Mouse (Mus musculus): Measurements from ENCODE around the gene Olfr378. TPM values are rescaled to one million over a fixed set of nuclear protein-coding genes. Genes with fewer than 3 reads are reported as not detected.

Olfr378 gene
- polyA plus RNA-seq (2011; ENCODE audit: insufficient read length, low read depth, missing spikeins): not detected in 2 replicates

GRCm38 (mm10) chr11:73428377-73428776 is at the start of gene Olfr378:
Gene Olfr378, minus strand, starts transcription at chr11:73428477.
- Histone ChIP-seq H3K4me1 (ENCODE audit: control insufficient read depth, insufficient read depth, low read length) (no peaks in the 10 kb centered on the region), H3K4me3 (ENCODE audit: insufficient read depth, low read length) (no peak within 1 kb of the TSS), H3K27ac (ENCODE audit: insufficient read depth, low read length) (no peak within 1 kb of the TSS)
- TF ChIP-seq CTCF (IDR thresholded peaks at IDR 0.05; ENCODE audit: borderline replicate concordance, insufficient read depth, low read length) (no peak), POLR2A (IDR thresholded peaks at IDR 0.05; ENCODE audit: low read depth, low read length) (no peak)

DNA sequence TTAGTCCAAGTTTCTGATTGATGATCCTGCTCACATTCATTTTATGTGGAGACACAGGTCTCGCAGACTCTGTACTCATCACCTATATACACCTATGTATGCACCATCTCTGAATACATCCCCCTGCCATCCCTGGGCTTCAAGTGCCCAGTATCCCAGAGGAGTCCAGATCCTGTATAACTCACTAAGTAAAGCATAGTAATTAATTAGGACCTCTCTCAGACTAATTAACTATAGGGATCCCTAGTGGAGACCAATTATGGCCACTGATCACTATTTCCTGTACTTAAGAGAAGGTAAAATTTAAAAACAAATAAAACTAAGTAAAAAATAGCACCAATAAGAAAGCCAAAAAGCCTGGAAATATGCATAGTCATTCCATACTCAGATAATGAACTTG is 29.1 kb upstream of the Olfr378 start, which contains the start of gene Olfr380:
Gene Olfr380 (minus strand): TSS at position 101 of the 400 bp plus-strand sequence.
- no peak for TF ChIP-seq CTCF (IDR thresholded peaks at IDR 0.05; ENCODE audit: borderline replicate concordance, insufficient read depth, low read length)
- TF ChIP-seq POLR2A (IDR thresholded peaks at IDR 0.05; ENCODE audit: low read depth, low read length): no peak
- no peak within 1 kb of the TSS for H3K4me3 ChIP-seq (ENCODE audit: insufficient read depth, low read length)
- no peak within 1 kb of the TSS for H3K27ac ChIP-seq (ENCODE audit: insufficient read depth, low read length)
- H3K4me1 ChIP-seq (ENCODE audit: control insufficient read depth, insufficient read depth, low read length): no peaks in the 10 kb centered on the region

DNA sequence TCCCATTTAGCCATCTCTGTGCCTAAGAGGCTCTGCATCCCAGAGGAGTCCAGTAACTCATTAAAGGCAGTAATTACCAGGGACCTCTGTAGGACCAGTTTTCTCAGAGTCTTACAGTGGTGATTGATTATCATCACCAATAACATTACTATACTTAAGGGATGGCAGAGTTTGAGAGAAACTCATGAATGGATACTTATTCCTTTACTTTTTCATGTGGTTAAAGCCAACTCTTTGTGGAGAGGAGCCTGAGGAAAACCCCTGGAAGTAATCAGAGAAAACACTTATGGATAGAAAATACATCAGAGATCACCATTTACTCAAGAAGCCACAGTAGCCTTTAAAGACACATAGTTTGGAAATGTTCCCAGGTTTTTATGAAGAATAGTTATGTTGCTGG is 28.8 kb downstream of the Olfr378 start, which contains the start of gene Olfr1:
Gene Olfr1 (minus strand): TSS at position 101 of the 400 bp plus-strand sequence.
- Histone ChIP-seq H3K4me3 (ENCODE audit: insufficient read depth, low read length) (no peak within 1 kb of the TSS), H3K4me1 (ENCODE audit: control insufficient read depth, insufficient read depth, low read length) (no peaks in the 10 kb centered on the region), H3K27ac (ENCODE audit: insufficient read depth, low read length) (no peak within 1 kb of the TSS)
- no peak for TF ChIP-seq CTCF (IDR thresholded peaks at IDR 0.05; ENCODE audit: borderline replicate concordance, insufficient read depth, low read length)
- no peak for TF ChIP-seq POLR2A (IDR thresholded peaks at IDR 0.05; ENCODE audit: low read depth, low read length)

DNA sequence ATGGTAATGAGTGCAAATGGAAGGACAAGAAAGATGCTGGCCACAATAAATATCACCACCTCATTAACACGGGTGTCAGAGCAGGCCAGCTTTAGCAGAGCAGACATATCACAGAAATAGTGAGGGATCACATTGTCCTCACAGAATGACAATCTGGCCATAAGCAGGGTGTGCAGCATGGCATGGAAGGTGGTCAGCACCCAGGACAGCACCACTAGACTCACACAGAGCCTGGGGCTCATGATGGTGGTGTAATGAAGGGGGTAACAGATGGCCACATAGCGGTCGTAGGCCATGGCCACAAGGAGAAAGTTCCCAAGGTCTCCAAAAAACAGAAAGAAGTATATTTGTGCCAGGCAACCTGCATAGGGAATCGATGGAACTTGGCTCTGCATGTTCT is 32.9 kb downstream of the Olfr378 start:
- Histone ChIP-seq H3K4me1 (ENCODE audit: control insufficient read depth, insufficient read depth, low read length) (no peaks in the 10 kb centered on the region), H3K27ac (ENCODE audit: insufficient read depth, low read length) (no peak overlapping the region), H3K4me3 (ENCODE audit: insufficient read depth, low read length) (no peak overlapping the region)
- no peak for TF ChIP-seq POLR2A (IDR thresholded peaks at IDR 0.05; ENCODE audit: low read depth, low read length)
- no peak for TF ChIP-seq CTCF (IDR thresholded peaks at IDR 0.05; ENCODE audit: borderline replicate concordance, insufficient read depth, low read length)

Other genes starting within 250 kb of the Olfr378 start
- gene Ctns, start 229.4 kb downstream of the Olfr378 start, polyA plus RNA-seq (2011; ENCODE audit: insufficient read length, low read depth, missing spikeins): 17.9 and 22.1 TPM in 2 replicates
- 2.2 and 2.4 TPM in 2 replicates for gene Shpk, start 229.0 kb downstream of the Olfr378 start, polyA plus RNA-seq (2011; ENCODE audit: insufficient read length, low read depth, missing spikeins)
- not detected in 2 replicates for gene Trpv1, start 194.2 kb downstream of the Olfr378 start, polyA plus RNA-seq (2011; ENCODE audit: insufficient read length, low read depth, missing spikeins)
- gene Trpv3, start 161.1 kb downstream of the Olfr378 start, polyA plus RNA-seq (2011; ENCODE audit: insufficient read length, low read depth, missing spikeins): not detected in 2 replicates
- 0.30 and 0.53 TPM in 2 replicates for gene Aspa, start 98.9 kb downstream of the Olfr378 start, polyA plus RNA-seq (2011; ENCODE audit: insufficient read length, low read depth, missing spikeins)
- gene Gm49340, start 98.7 kb downstream of the Olfr378 start, polyA plus RNA-seq (2011; ENCODE audit: insufficient read length, low read depth, missing spikeins): not detected in 2 replicates
- gene Spata22, start 98.7 kb downstream of the Olfr378 start, polyA plus RNA-seq (2011; ENCODE audit: insufficient read length, low read depth, missing spikeins): not detected in 2 replicates
- not detected in 2 replicates for gene Olfr20, start 77.7 kb downstream of the Olfr378 start, polyA plus RNA-seq (2011; ENCODE audit: insufficient read length, low read depth, missing spikeins)
- not detected in 2 replicates for gene Olfr376, start 57.2 kb downstream of the Olfr378 start, polyA plus RNA-seq (2011; ENCODE audit: insufficient read length, low read depth, missing spikeins)
- not detected in 2 replicates for gene Olfr1, start 28.9 kb downstream of the Olfr378 start, polyA plus RNA-seq (2011; ENCODE audit: insufficient read length, low read depth, missing spikeins)
- gene Olfr380, start 29.0 kb upstream of the Olfr378 start, polyA plus RNA-seq (2011; ENCODE audit: insufficient read length, low read depth, missing spikeins): not detected in 2 replicates
- gene Olfr381, start 63.1 kb upstream of the Olfr378 start, polyA plus RNA-seq (2011; ENCODE audit: insufficient read length, low read depth, missing spikeins): not detected in 2 replicates
- not detected in 2 replicates for gene Olfr382, start 88.7 kb upstream of the Olfr378 start, polyA plus RNA-seq (2011; ENCODE audit: insufficient read length, low read depth, missing spikeins)
- not detected in 2 replicates for gene Olfr385, start 164.5 kb upstream of the Olfr378 start, polyA plus RNA-seq (2011; ENCODE audit: insufficient read length, low read depth, missing spikeins)
- gene Olfr384, start 170.1 kb upstream of the Olfr378 start, polyA plus RNA-seq (2011; ENCODE audit: insufficient read length, low read depth, missing spikeins): not detected in 2 replicates

Measured in embryonic fibroblast, embryonic 13.5 days (primary cell).